Mouse (Mus musculus) gastrocnemius, adult 8-10 months (tissue): ENCODE data around the gene Bysl. TPM values are rescaled to one million over a fixed set of nuclear protein-coding genes. Genes with fewer than 3 reads are reported as not detected.

ENCODE experiments used
- total RNA-seq, 4 experiments: library from RNA; stranded (reverse); gene quantifications; 2 replicates each; pipeline ENCODE4 v1.2.4; 2022

Gene Bysl
- total RNA-seq, 4 experiments from 2014 or later: 13.8 to 16.5 (median 14.2) TPM

Other genes starting within 250 kb of the Bysl start
- gene Mrps10, start 242.6 kb downstream of the Bysl start, total RNA-seq: 10 to 100 TPM; 30.5 to 33.5 (median 32.1) TPM
- gene Guca1b, start 226.1 kb downstream of the Bysl start, total RNA-seq: under 1 TPM in 3 of 4 experiments, not detected in 1; 0.16 to 0.36 (median 0.34) TPM
- gene Guca1a, start 210.9 kb downstream of the Bysl start, total RNA-seq: under 1 TPM in 1 of 4 experiments, not detected in 3; 0.35 TPM
- gene AI661453, start 174.9 kb downstream of the Bysl start, total RNA-seq: under 1 TPM in 3 of 4 experiments, not detected in 1; 0.16 to 0.64 (median 0.19) TPM
- not detected for gene 1700001C19Rik, start 174.1 kb downstream of the Bysl start, total RNA-seq
- gene Taf8, start 109.2 kb downstream of the Bysl start, total RNA-seq: 10 to 100 TPM; 10.0 to 12.6 (median 11.2) TPM
- 10 to 100 TPM; 12.2 to 19.2 (median 16.1) TPM for gene Ccnd3, start 106.4 kb downstream of the Bysl start, total RNA-seq
- gene Med20, start 90 bp upstream of the Bysl start, total RNA-seq: 10 to 100 TPM; 13.3 to 19.3 (median 18.1) TPM
- gene Gm20517, start 97 bp upstream of the Bysl start, total RNA-seq: 1 to 10 TPM in 3 of 4 experiments, under 1 TPM in 1; 0.77 to 2.8 (median 1.6) TPM
- gene Usp49, start 19.2 kb upstream of the Bysl start, total RNA-seq: 1 to 10 TPM; 2.0 to 3.4 (median 3.2) TPM
- gene Tomm6, start 76.9 kb upstream of the Bysl start, total RNA-seq: 100 to 1,000 TPM; 106 to 129 (median 114) TPM
- 1 to 10 TPM; 4.3 to 6.0 (median 5.2) TPM for gene Frs3, start 77.5 kb upstream of the Bysl start, total RNA-seq
- under 1 TPM in 2 of 4 experiments, not detected in 2; 0.17 to 0.39 TPM for gene Gm21981, start 83.0 kb upstream of the Bysl start, total RNA-seq
- gene Prickle4, start 83.2 kb upstream of the Bysl start, total RNA-seq: 1 to 10 TPM in 3 of 4 experiments, under 1 TPM in 1; 0.56 to 3.3 (median 2.3) TPM
- not detected for gene Pgc, start 115.3 kb upstream of the Bysl start, total RNA-seq
- gene Tfeb, start 125.5 kb upstream of the Bysl start, total RNA-seq: 100 to 1,000 TPM; 102 to 107 (median 103) TPM
- gene Mdfi, start 223.2 kb upstream of the Bysl start, total RNA-seq: 1 to 10 TPM in 1 of 4 experiments, under 1 TPM in 3; 0.32 to 1.4 (median 0.55) TPM